Mouse (Mus musculus) neural tube, embryonic 11.5 days (tissue): ENCODE data around the gene Ube2l6. TPM values are rescaled to one million over a fixed set of nuclear protein-coding genes. Genes with fewer than 3 reads are reported as not detected.

Experiments used
- ATAC-seq: fragments of 200-750 bp; cut with Nextera tagmentation; 2 replicates; pipeline ENCODE4 v1.8.0; 2017; ENCODE audit warnings: moderate number of reproducible peaks, mild to moderate bottlenecking, moderate TSS enrichment, moderate library complexity; ENCODE audit not compliant: insufficient read depth, low FRiP score, low TSS enrichment
- DNase-seq: peaks from one replicate; pipeline ENCODE4 v3.0.0-alpha.2; 2015; ENCODE audit warnings: low spot score
- H3K27ac ChIP-seq: fragments of 300-500 bp; sonication (generic); 2 replicates; pipeline ENCODE4 v1.5.1; 2014; ENCODE audit warnings: low read depth, mild to moderate bottlenecking, low read length
- H3K27me3 ChIP-seq: fragments of 300-500 bp; sonication (generic); 2 replicates; pipeline ENCODE4 v1.6.1; 2014; ENCODE audit warnings: mild to moderate bottlenecking, low read length, mixed read lengths; ENCODE audit not compliant: control insufficient read depth, insufficient read depth
- H3K36me3 ChIP-seq: fragments of 300-500 bp; sonication (generic); 2 replicates; pipeline ENCODE4 v1.6.1; 2014; ENCODE audit warnings: mild to moderate bottlenecking, low read length, moderate library complexity, mixed read lengths; ENCODE audit not compliant: control insufficient read depth, insufficient read depth
- H3K4me1 ChIP-seq: fragments of 300-500 bp; sonication (generic); 2 replicates; pipeline ENCODE4 v1.6.1; 2014; ENCODE audit warnings: low read length, mixed read lengths; ENCODE audit not compliant: control insufficient read depth, insufficient read depth
- H3K4me2 ChIP-seq: fragments of 300-500 bp; sonication (generic); 2 replicates; pipeline ENCODE4 v1.6.1; 2014; ENCODE audit warnings: low read depth, mild to moderate bottlenecking, moderate library complexity
- H3K4me3 ChIP-seq: fragments of 300-500 bp; sonication (generic); 2 replicates; pipeline ENCODE4 v1.5.1; 2014; ENCODE audit warnings: low read depth, low read length
- H3K9ac ChIP-seq: fragments of 300-500 bp; sonication (generic); 2 replicates; pipeline ENCODE4 v1.6.1; 2014; ENCODE audit warnings: mild to moderate bottlenecking, low read length
- H3K9me3 ChIP-seq: fragments of 300-500 bp; sonication (generic); 2 replicates; pipeline ENCODE4 v1.6.1; 2016; ENCODE audit warnings: low read length; ENCODE audit not compliant: control insufficient read depth
- WGBS: fragments of 180-500 bp; shearing (Covaris S2); extraction: QIAGEN DNeasy Blood & Tissue Kit; methylation state at CpG from one replicate; pipeline ENCODE4 v1.1.7; 2014; 5-methylcytosine and 5-hydroxymethylcytosine counted together
- polyA plus RNA-seq: library from polyadenylated mRNA; unstranded; fragments of >200 nt; fragmentation: Nextera tagmentation; extraction: Ambion mirVana; gene quantifications from 2 replicates; pipeline ENCODE4 v1.2.1, GENCODE M21; 2014

Gene Ube2l6
- polyA plus RNA-seq, 1 experiment from 2014 or later, result 34.9 TPM

- 100% methylated on average over 1 of the region's 1 CpGs for WGBS
- Histone ChIP-seq H3K9ac (no peak overlapping the region), H3K27me3 (no peaks in the 10 kb centered on the region), H3K9me3 (no peaks in the 10 kb centered on the region), H3K4me1 (no peaks in the 10 kb centered on the region), H3K4me3 (no peak overlapping the region), H3K4me2 (no peak overlapping the region), H3K27ac (no peak overlapping the region), H3K36me3 (no peaks in the 10 kb centered on the region)
- no peak for DNase-seq
- no peak for ATAC-seq
Measured at GRCm38 (mm10) chr2:84783315-84783714, 15.3 kb upstream of the Ube2l6 start.

- Histone ChIP-seq H3K9me3 (no peaks in the 10 kb centered on the region), H3K4me1 (no peaks in the 10 kb centered on the region), H3K36me3 (no peaks in the 10 kb centered on the region), H3K27me3 (no peaks in the 10 kb centered on the region), H3K27ac (no peak overlapping the region), H3K4me3 (no peak overlapping the region), H3K4me2 (no peak overlapping the region), H3K9ac (no peak overlapping the region)
- 87% methylated on average over 3 of the region's 3 CpGs for WGBS
- ATAC-seq, result no peak
- DNase-seq, result no peak
Measured at GRCm38 (mm10) chr2:84783840-84784566, 14.6 kb upstream of the Ube2l6 start.

- DNase-seq, result no peak
- no peak overlapping the region for H3K9ac ChIP-seq
- no peaks in the 10 kb centered on the region for H3K4me1 ChIP-seq
- H3K4me2 ChIP-seq, result no peak overlapping the region
- ATAC-seq, result no peak
- H3K9me3 ChIP-seq, result no peaks in the 10 kb centered on the region
- no peak overlapping the region for H3K27ac ChIP-seq
- no peak overlapping the region for H3K4me3 ChIP-seq
- no peaks in the 10 kb centered on the region for H3K36me3 ChIP-seq
- no peaks in the 10 kb centered on the region for H3K27me3 ChIP-seq
- 87% methylated on average over 3 of the region's 3 CpGs for WGBS
Measured at GRCm38 (mm10) chr2:84788316-84788715, 10.3 kb upstream of the Ube2l6 start.

- ATAC-seq, result no peak
- no peak overlapping the region; the same call in 1 of the 2 replicates for H3K9ac ChIP-seq
- WGBS, result 52% methylated on average over 9 of the region's 9 CpGs
- no peaks in the 10 kb centered on the region for H3K4me1 ChIP-seq
- no peak overlapping the region for H3K27ac ChIP-seq
- no peak overlapping the region for H3K4me3 ChIP-seq
- no peak overlapping the region for H3K4me2 ChIP-seq
- DNase-seq, result no peak
- H3K9me3 ChIP-seq, result no peaks in the 10 kb centered on the region
- H3K27me3 ChIP-seq, result no peaks in the 10 kb centered on the region
- no peaks in the 10 kb centered on the region for H3K36me3 ChIP-seq
Measured at GRCm38 (mm10) chr2:84790418-84790817, 8.2 kb upstream of the Ube2l6 start.

- DNase-seq (no peak), ATAC-seq (no peak)
- H3K4me1 ChIP-seq, result no peaks in the 10 kb centered on the region
- no peak overlapping the region for H3K9ac ChIP-seq
- H3K27me3 ChIP-seq, result no peaks in the 10 kb centered on the region
- 90% methylated on average over 3 of the region's 3 CpGs for WGBS
- H3K4me2 ChIP-seq, result no peak overlapping the region
- no peaks in the 10 kb centered on the region for H3K36me3 ChIP-seq
- no peaks in the 10 kb centered on the region for H3K9me3 ChIP-seq
- H3K27ac ChIP-seq, result no peak overlapping the region
- no peak overlapping the region for H3K4me3 ChIP-seq
Measured at GRCm38 (mm10) chr2:84792516-84792915, 6.1 kb upstream of the Ube2l6 start.

- ATAC-seq, result no peak
- no peak overlapping the region for H3K4me3 ChIP-seq
- no peak overlapping the region for H3K4me2 ChIP-seq
- H3K27ac ChIP-seq, result no peak overlapping the region
- no peaks in the 10 kb centered on the region for H3K27me3 ChIP-seq
- no peak overlapping the region for H3K9ac ChIP-seq
- H3K9me3 ChIP-seq, result no peaks in the 10 kb centered on the region
- WGBS, result 82% methylated on average over 3 of the region's 3 CpGs
- no peaks in the 10 kb centered on the region for H3K36me3 ChIP-seq
- no peak for DNase-seq
- H3K4me1 ChIP-seq, result no peaks in the 10 kb centered on the region
Measured at GRCm38 (mm10) chr2:84793154-84793553, 5.5 kb upstream of the Ube2l6 start.

GRCm38 (mm10) chr2:84793871-84794270 is 4.8 kb upstream of the Ube2l6 start:
- Histone ChIP-seq H3K4me2 (no peak overlapping the region), H3K27me3 (no peaks in the 10 kb centered on the region), H3K4me1 (no peaks in the 10 kb centered on the region), H3K27ac (no peak overlapping the region), H3K36me3 (no peaks in the 10 kb centered on the region), H3K9me3 (no peaks in the 10 kb centered on the region), H3K4me3 (no peak overlapping the region), H3K9ac (no peak overlapping the region)
- no peak for DNase-seq
- ATAC-seq, result no peak
- 86% methylated on average over 3 of the region's 3 CpGs for WGBS

GRCm38 (mm10) chr2:84797833-84798492 is 665 bp upstream of the Ube2l6 start:
- 13% methylated on average over 13 of the region's 13 CpGs for WGBS
- Histone ChIP-seq H3K9me3 (no peaks in the 10 kb centered on the region), H3K4me1 (0 out of 2 replicates have a peak, but pooled peaks cover 3% of the 10 kb centered on the region), H3K27ac (no peak overlapping the region), H3K9ac (peak overlapping the region; percentile 64), H3K36me3 (no peaks in the 10 kb centered on the region), H3K27me3 (no peaks in the 10 kb centered on the region), H3K4me3 (peak overlapping the region; percentile 53), H3K4me2 (peak overlapping the region; percentile 79)
- DNase-seq (peak; percentile 90), ATAC-seq (peak; percentile 77)
